Mouse (Mus musculus) limb, embryonic 15.5 days (tissue): Measurements from ENCODE around the gene Gm27027. TPM values are rescaled to one million over a fixed set of nuclear protein-coding genes. Genes with fewer than 3 reads are reported as not detected.

Source experiments
- ATAC-seq: fragments of 200-750 bp; cut with Nextera tagmentation; 2 replicates; pipeline ENCODE4 v1.8.0; 2017; ENCODE audit warnings: low read depth, moderate TSS enrichment; ENCODE audit not compliant: insufficient number of reproducible peaks, low FRiP score, low TSS enrichment
- H3K27ac ChIP-seq: fragments of 300-500 bp; sonication (generic); 2 replicates; pipeline ENCODE4 v1.5.1; 2015; ENCODE audit warnings: moderate library complexity, mild to moderate bottlenecking, inconsistent platforms
- H3K27me3 ChIP-seq: fragments of 300-500 bp; sonication (generic); 2 replicates; pipeline ENCODE4 v1.6.1; 2015; ENCODE audit warnings: inconsistent platforms
- H3K36me3 ChIP-seq: fragments of 300-500 bp; sonication (generic); 2 replicates; pipeline ENCODE4 v1.6.1; 2015; ENCODE audit warnings: inconsistent platforms
- H3K4me1 ChIP-seq: fragments of 300-500 bp; sonication (generic); 2 replicates; pipeline ENCODE4 v1.6.1; 2015; ENCODE audit warnings: inconsistent platforms
- H3K4me2 ChIP-seq: fragments of 300-500 bp; sonication (generic); 2 replicates; pipeline ENCODE4 v1.6.1; 2015; ENCODE audit warnings: mild to moderate bottlenecking, inconsistent platforms
- H3K4me3 ChIP-seq: fragments of 300-500 bp; sonication (generic); 2 replicates; pipeline ENCODE4 v1.5.1; 2015; ENCODE audit warnings: mild to moderate bottlenecking, inconsistent platforms
- H3K9ac ChIP-seq: fragments of 300-500 bp; sonication (generic); 2 replicates; pipeline ENCODE4 v1.6.1; 2015; ENCODE audit warnings: inconsistent platforms
- H3K9me3 ChIP-seq: fragments of 300-500 bp; sonication (generic); 2 replicates; pipeline ENCODE4 v1.6.1; 2016; ENCODE audit warnings: inconsistent platforms
- WGBS: fragments of 180-500 bp; shearing (Covaris S2); methylation state at CpG from one replicate; pipeline ENCODE4 v1.1.7; 2015; 5-methylcytosine and 5-hydroxymethylcytosine counted together
- polyA plus RNA-seq: library from polyadenylated mRNA; unstranded; fragments of >200 nt; fragmentation: Nextera tagmentation; extraction: Ambion mirVana; gene quantifications from 2 replicates; pipeline ENCODE4 v1.2.1, GENCODE M21; 2015

Gm27027 gene
- polyA plus RNA-seq = not detected in 2 replicates

GRCm38 (mm10) chr2:93996254-93996653, at the start of gene Gm27027:
Gene Gm27027, minus strand, starts transcription at chr2:93996354.
- Histone ChIP-seq H3K9me3 (no peaks in the 10 kb centered on the region), H3K27me3 (no peaks in the 10 kb centered on the region), H3K36me3 (peaks cover 88% of the 10 kb centered on the region), H3K27ac (no peak within 1 kb of the TSS), H3K4me3 (no peak within 1 kb of the TSS), H3K4me2 (no peak within 1 kb of the TSS), H3K4me1 (no peaks in the 10 kb centered on the region), H3K9ac (no peak within 1 kb of the TSS)
- no peak for ATAC-seq
- 90% methylated on average over 6 of the region's 6 CpGs for WGBS

GRCm38 (mm10) chr2:94045411-94046090, 49.4 kb upstream of the Gm27027 start:
- Histone ChIP-seq H3K9me3 (no peaks in the 10 kb centered on the region), H3K4me1 (no peaks in the 10 kb centered on the region), H3K27me3 (no peaks in the 10 kb centered on the region), H3K4me3 (no peak overlapping the region), H3K4me2 (no peak overlapping the region), H3K27ac (no peak overlapping the region), H3K36me3 (no peaks in the 10 kb centered on the region), H3K9ac (no peak overlapping the region)
- ATAC-seq = no peak
- WGBS = 56% methylated on average over 6 of the region's 6 CpGs

DNA sequence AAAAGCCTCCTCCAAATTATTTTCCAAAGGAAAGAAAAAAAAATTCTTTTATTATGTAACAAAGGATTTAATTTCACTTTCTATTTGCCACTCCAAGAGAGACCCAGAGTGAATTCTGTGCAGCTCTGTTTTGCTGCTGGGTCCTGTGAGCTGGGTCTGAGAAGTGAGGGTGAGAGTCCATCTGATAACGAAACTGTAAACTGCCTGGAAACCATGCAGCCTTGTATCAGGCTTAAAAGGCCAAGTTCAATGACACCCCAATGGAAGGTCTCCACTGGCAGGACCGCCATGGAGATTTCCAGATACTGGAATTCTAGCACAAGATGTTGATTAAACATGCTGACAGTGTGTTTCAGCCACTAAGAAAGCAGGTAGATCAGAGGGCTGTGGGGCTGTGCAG, 48.0 kb upstream of the Gm27027 start:
- H3K4me3 ChIP-seq = no peak overlapping the region
- H3K36me3 ChIP-seq = peaks cover 2% of the 10 kb centered on the region; the same call in 1 of the 2 replicates
- no peak overlapping the region for H3K4me2 ChIP-seq
- H3K4me1 ChIP-seq = no peaks in the 10 kb centered on the region
- no peaks in the 10 kb centered on the region for H3K27me3 ChIP-seq
- 88% methylated on average over 2 of the region's 2 CpGs for WGBS
- no peak for ATAC-seq
- no peaks in the 10 kb centered on the region for H3K9me3 ChIP-seq
- H3K9ac ChIP-seq = no peak overlapping the region
- no peak overlapping the region for H3K27ac ChIP-seq

GRCm38 (mm10) chr2:94043662-94044061, 47.5 kb upstream of the Gm27027 start:
- no peak for ATAC-seq
- no peak overlapping the region for H3K4me2 ChIP-seq
- no peaks in the 10 kb centered on the region for H3K27me3 ChIP-seq
- H3K36me3 ChIP-seq = peaks cover 2% of the 10 kb centered on the region; the same call in 1 of the 2 replicates
- H3K9me3 ChIP-seq = no peaks in the 10 kb centered on the region
- H3K27ac ChIP-seq = no peak overlapping the region
- H3K4me1 ChIP-seq = no peaks in the 10 kb centered on the region
- H3K9ac ChIP-seq = no peak overlapping the region
- 65% methylated on average over 5 of the region's 5 CpGs for WGBS
- H3K4me3 ChIP-seq = no peak overlapping the region

DNA sequence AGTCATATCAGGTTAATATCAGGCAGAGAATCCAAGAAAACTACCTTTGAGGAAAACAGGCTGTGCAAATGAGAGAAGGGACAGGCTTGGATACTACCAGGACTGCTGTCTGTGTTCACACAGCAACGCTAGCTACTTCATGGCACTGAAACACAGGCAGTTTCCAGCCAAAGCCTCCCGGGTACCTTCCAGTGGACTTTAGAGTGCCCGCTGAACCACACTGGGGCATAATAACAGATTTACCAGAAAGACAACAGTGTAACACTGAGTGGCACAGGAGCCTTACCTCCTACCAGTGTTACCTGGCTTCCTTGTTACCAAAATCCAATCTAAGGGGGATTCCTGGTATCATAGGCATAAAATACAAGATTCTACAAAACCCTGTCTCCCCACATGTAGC, 46.3 kb upstream of the Gm27027 start:
- no peaks in the 10 kb centered on the region for H3K27me3 ChIP-seq
- 90% methylated on average over 3 of the region's 3 CpGs for WGBS
- ATAC-seq = no peak
- no peaks in the 10 kb centered on the region for H3K4me1 ChIP-seq
- H3K4me2 ChIP-seq = no peak overlapping the region
- H3K9ac ChIP-seq = no peak overlapping the region
- no peak overlapping the region for H3K4me3 ChIP-seq
- no peaks in the 10 kb centered on the region for H3K9me3 ChIP-seq
- no peak overlapping the region for H3K27ac ChIP-seq
- H3K36me3 ChIP-seq = peaks cover 2% of the 10 kb centered on the region; the same call in 1 of the 2 replicates

- WGBS = 87% methylated on average over 5 of the region's 5 CpGs
- H3K36me3 ChIP-seq = peaks cover 2% of the 10 kb centered on the region; the same call in 1 of the 2 replicates
- no peak for ATAC-seq
- no peaks in the 10 kb centered on the region for H3K27me3 ChIP-seq
- H3K27ac ChIP-seq = no peak overlapping the region
- H3K4me3 ChIP-seq = no peak overlapping the region
- no peaks in the 10 kb centered on the region for H3K4me1 ChIP-seq
- no peaks in the 10 kb centered on the region for H3K9me3 ChIP-seq
- no peak overlapping the region for H3K4me2 ChIP-seq
- H3K9ac ChIP-seq = no peak overlapping the region
Observed at GRCm38 (mm10) chr2:94040391-94041125, 44.4 kb upstream of the Gm27027 start.

DNA sequence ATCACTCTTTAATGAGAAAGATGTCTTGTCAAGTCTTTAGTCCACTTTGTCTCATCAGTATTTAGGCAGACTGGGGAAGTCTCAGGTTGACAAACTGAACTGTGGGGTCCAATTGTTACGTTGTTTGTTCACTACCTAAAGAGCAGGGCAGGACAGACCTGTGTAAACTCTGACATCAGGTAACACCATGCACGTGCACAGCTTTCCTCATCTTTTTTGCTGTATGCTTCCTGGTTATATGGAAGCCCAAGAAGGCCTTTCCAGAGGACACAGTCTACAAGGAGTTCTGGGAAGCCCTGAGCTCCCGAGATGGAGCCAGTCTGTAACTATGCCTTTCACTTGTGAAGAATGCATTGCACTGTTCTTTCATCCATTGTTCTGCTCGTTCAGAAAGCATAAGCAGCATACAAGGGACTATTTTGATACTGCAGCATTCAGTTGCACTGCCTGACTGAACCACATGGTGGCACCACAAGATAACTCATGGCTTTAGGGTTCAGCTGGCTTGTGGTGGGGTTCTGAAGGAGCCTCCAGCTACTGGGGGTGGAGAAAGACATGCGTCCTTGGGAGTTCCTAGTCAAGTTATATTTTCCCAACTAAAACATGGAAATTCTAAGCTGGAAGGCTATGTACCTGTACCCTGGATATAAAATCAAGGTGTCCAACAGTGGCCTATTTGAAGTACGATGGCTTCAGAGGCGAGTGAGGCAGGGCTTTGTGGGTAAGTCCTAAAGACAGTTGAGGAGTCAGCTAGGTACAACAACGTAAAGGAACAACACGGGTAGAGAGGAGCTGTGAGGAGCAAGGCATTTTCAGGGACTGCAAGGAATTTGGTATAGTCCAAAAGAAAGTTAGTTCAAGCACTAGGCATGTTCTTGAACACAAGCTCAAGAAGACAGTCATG, 39.5 kb upstream of the Gm27027 start:
- H3K4me1 ChIP-seq = no peaks in the 10 kb centered on the region
- H3K9me3 ChIP-seq = no peaks in the 10 kb centered on the region
- WGBS = 74% methylated on average over 9 of the region's 9 CpGs
- H3K36me3 ChIP-seq = peaks cover 22% of the 10 kb centered on the region
- no peak overlapping the region for H3K4me2 ChIP-seq
- no peak overlapping the region for H3K27ac ChIP-seq
- H3K9ac ChIP-seq = no peak overlapping the region
- H3K4me3 ChIP-seq = no peak overlapping the region
- no peak for ATAC-seq
- no peaks in the 10 kb centered on the region for H3K27me3 ChIP-seq

DNA sequence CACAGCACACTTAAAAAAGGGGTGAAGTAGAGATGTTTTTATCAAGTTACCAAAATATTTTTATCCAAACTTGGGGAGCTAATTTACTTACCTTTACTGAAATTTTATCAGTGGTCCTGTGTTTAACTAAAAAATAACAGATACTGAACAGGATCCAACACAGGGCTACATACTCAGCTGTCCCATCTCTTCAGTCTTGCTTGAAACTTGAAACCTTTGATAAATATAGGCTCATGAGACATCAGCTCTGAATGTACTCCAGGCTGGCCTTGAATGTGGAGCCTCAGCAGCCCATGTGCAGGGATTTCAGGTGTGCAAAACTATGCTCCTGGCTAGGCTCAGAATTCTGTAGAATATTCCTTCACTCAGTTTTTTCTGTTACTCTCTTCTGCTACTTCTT, 34.4 kb upstream of the Gm27027 start:
- Histone ChIP-seq H3K27me3 (no peaks in the 10 kb centered on the region), H3K4me3 (no peak overlapping the region), H3K9ac (no peak overlapping the region), H3K4me1 (no peaks in the 10 kb centered on the region), H3K4me2 (no peak overlapping the region), H3K9me3 (no peaks in the 10 kb centered on the region), H3K27ac (no peak overlapping the region), H3K36me3 (peaks cover 20% of the 10 kb centered on the region)
- ATAC-seq = no peak

GRCm38 (mm10) chr2:94024637-94025036, 28.5 kb upstream of the Gm27027 start:
- Histone ChIP-seq H3K9ac (no peak overlapping the region), H3K4me3 (no peak overlapping the region), H3K27me3 (no peaks in the 10 kb centered on the region), H3K4me1 (no peaks in the 10 kb centered on the region), H3K4me2 (no peak overlapping the region), H3K36me3 (no peaks in the 10 kb centered on the region), H3K27ac (no peak overlapping the region), H3K9me3 (no peaks in the 10 kb centered on the region)
- ATAC-seq = no peak
- WGBS = 61% methylated on average over 6 of the region's 6 CpGs

- peaks cover 27% of the 10 kb centered on the region for H3K36me3 ChIP-seq
- peak within 1 kb of the TSS; percentile 68 for H3K4me2 ChIP-seq
- H3K9me3 ChIP-seq = no peaks in the 10 kb centered on the region
- H3K27me3 ChIP-seq = no peaks in the 10 kb centered on the region
- peak; percentile 96 for ATAC-seq
- peak within 1 kb of the TSS; percentile 82 for H3K4me3 ChIP-seq
- H3K4me1 ChIP-seq = peaks cover 10% of the 10 kb centered on the region
- WGBS = 4% methylated on average over 47 of the region's 47 CpGs
- H3K27ac ChIP-seq = peak within 1 kb of the TSS; percentile 71
- peak within 1 kb of the TSS; percentile 93 for H3K9ac ChIP-seq
Observed at GRCm38 (mm10) chr2:94010335-94011291, 14.5 kb upstream of the Gm27027 start, which contains the start of gene Alkbh3. Gene Alkbh3, minus strand, starts transcription at chr2:94010807.

DNA sequence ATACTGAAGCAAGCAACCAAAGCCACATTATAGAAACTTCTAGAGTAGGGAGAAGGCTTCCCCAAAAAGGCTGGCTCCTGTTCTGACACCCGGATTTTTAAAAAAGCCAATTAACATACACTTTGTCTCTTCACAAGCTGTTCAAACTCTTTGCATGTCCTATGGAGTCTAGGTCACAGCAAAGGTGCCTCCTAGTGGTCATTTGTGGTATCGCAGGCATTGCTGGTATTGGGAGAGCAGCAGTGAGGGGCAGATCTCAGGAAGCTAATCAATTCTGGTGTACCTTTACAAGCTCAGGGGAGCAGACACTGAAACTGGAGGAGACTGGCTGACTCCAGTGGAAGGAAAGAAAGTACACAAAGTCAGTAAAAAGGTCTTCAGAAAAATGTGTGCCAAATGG, 6.2 kb upstream of the Gm27027 start:
- no peak for ATAC-seq

More for the DNA sequence above, 6.2 kb upstream of the Gm27027 start:
- WGBS = 8% methylated on average over 2 of the region's 2 CpGs
- no peak overlapping the region for H3K4me2 ChIP-seq
- no peak overlapping the region for H3K27ac ChIP-seq
- H3K27me3 ChIP-seq = no peaks in the 10 kb centered on the region
- H3K9me3 ChIP-seq = no peaks in the 10 kb centered on the region
- H3K4me3 ChIP-seq = no peak overlapping the region
- H3K36me3 ChIP-seq = peaks cover 86% of the 10 kb centered on the region
- no peak overlapping the region for H3K9ac ChIP-seq
- H3K4me1 ChIP-seq = no peaks in the 10 kb centered on the region
